Mouse (Mus musculus) spleen, adult 2 months (tissue): ENCODE data around the gene Tuba3b. TPM values are rescaled to one million over a fixed set of nuclear protein-coding genes. Genes with fewer than 3 reads are reported as not detected.

Experiments
- DNase-seq, 2 experiments: peaks; one replicate each; pipeline versions ENCODE4 v3.0.0 to v3.0.0-alpha.2; 2012 to 2021; ENCODE audit warnings: low spot score in 2 of 2, low read depth in 1 of 2
- H3K27ac ChIP-seq: fragments of 200-500 bp; 2 replicates; pipeline ENCODE4 v1.5.1; 2012; ENCODE audit warnings: low read length, inconsistent platforms; ENCODE audit not compliant: insufficient read depth
- H3K27me3 ChIP-seq: fragments of 200-500 bp; 2 replicates; pipeline ENCODE4 v1.6.1; 2012; ENCODE audit warnings: mild to moderate bottlenecking, moderate library complexity, low read length, inconsistent platforms; ENCODE audit not compliant: control insufficient read depth, insufficient read depth
- H3K36me3 ChIP-seq: fragments of 200-500 bp; 2 replicates; pipeline ENCODE4 v1.6.1; 2012; ENCODE audit warnings: mild to moderate bottlenecking, low read length, inconsistent platforms; ENCODE audit not compliant: control insufficient read depth, insufficient read depth
- H3K4me1 ChIP-seq: fragments of 200-500 bp; 2 replicates; pipeline ENCODE4 v1.6.1; 2011; ENCODE audit warnings: inconsistent platforms; ENCODE audit not compliant: control insufficient read depth, insufficient read depth, insufficient read length
- H3K4me3 ChIP-seq: fragments of 200-500 bp; 2 replicates; pipeline ENCODE4 v1.5.1; 2011; ENCODE audit warnings: mild to moderate bottlenecking, inconsistent platforms; ENCODE audit not compliant: insufficient read depth, insufficient read length; ENCODE audit errors: extremely low read depth
- CTCF ChIP-seq: fragments of 200-500 bp; IDR thresholded peaks from 2 replicates; pipeline ENCODE4 v1.5.1; 2011; ENCODE audit warnings: mild to moderate bottlenecking, inconsistent platforms; ENCODE audit not compliant: insufficient read depth, insufficient read length, insufficient replicate concordance; ENCODE audit errors: extremely low read depth
- POLR2A ChIP-seq: fragments of 200-500 bp; IDR thresholded peaks from 2 replicates; pipeline ENCODE4 v1.6.1; 2011; ENCODE audit warnings: low read depth, low read length, inconsistent platforms
- WGBS: fragments of 180-500 bp; shearing (Covaris S2); methylation state at CpG from one replicate; pipeline ENCODE4 v1.1.7; 2018; 5-methylcytosine and 5-hydroxymethylcytosine counted together
- polyA plus RNA-seq: library from polyadenylated mRNA; depleted of rRNA; stranded (reverse); fragments of >200 nt; gene quantifications from 2 replicates; pipeline ENCODE4 v1.2.3, GENCODE M21; 2012

Tuba3b gene
- polyA plus RNA-seq, 1 experiment: not detected

GRCm38 (mm10) chr6:145605203-145605602 is 10.4 kb upstream of the Tuba3b start:
- no peak for DNase-seq
- 45% methylated on average over 3 of the region's 3 CpGs for whole genome bisulfite sequencing
- TF ChIP-seq CTCF (no peak), POLR2A (no peak)

GRCm38 (mm10) chr6:145607746-145608145 is 7.8 kb upstream of the Tuba3b start:
- H3K36me3 ChIP-seq: no peaks in the 10 kb centered on the region
- DNase-seq: no peak
- no peak overlapping the region for H3K4me3 ChIP-seq
- H3K4me1 ChIP-seq: no peaks in the 10 kb centered on the region
- H3K27me3 ChIP-seq: no peaks in the 10 kb centered on the region
- TF ChIP-seq POLR2A (no peak), CTCF (no peak)
- 94% methylated on average over 4 of the region's 4 CpGs for WGBS
- no peak overlapping the region for H3K27ac ChIP-seq

More at GRCm38 (mm10) chr6:145605203-145605602, 10.4 kb upstream of the Tuba3b start:
- Histone ChIP-seq H3K4me1 (no peaks in the 10 kb centered on the region), H3K27ac (no peak overlapping the region), H3K4me3 (no peak overlapping the region), H3K36me3 (no peaks in the 10 kb centered on the region), H3K27me3 (no peaks in the 10 kb centered on the region)

GRCm38 (mm10) chr6:145608693-145609092 is 6.9 kb upstream of the Tuba3b start:
- no peak overlapping the region for H3K27ac ChIP-seq
- no peaks in the 10 kb centered on the region for H3K4me1 ChIP-seq
- WGBS: 92% methylated on average over 5 of the region's 5 CpGs
- no peak overlapping the region for H3K4me3 ChIP-seq
- DNase-seq: no peak
- H3K27me3 ChIP-seq: no peaks in the 10 kb centered on the region
- no peaks in the 10 kb centered on the region for H3K36me3 ChIP-seq
- TF ChIP-seq CTCF (no peak), POLR2A (no peak)

GRCm38 (mm10) chr6:145610901-145611300 is 4.7 kb upstream of the Tuba3b start:
- WGBS: 98% methylated on average over 5 of the region's 5 CpGs
- Histone ChIP-seq H3K36me3 (no peaks in the 10 kb centered on the region), H3K4me3 (no peak overlapping the region), H3K27ac (no peak overlapping the region), H3K27me3 (no peaks in the 10 kb centered on the region), H3K4me1 (no peaks in the 10 kb centered on the region)
- DNase-seq: no peak
- TF ChIP-seq CTCF (no peak), POLR2A (no peak)

- WGBS: 86% methylated on average over 3 of the region's 3 CpGs
- no peaks in the 10 kb centered on the region for H3K36me3 ChIP-seq
- H3K27me3 ChIP-seq: no peaks in the 10 kb centered on the region
- peaks cover 4% of the 10 kb centered on the region; the same call in 1 of the 2 replicates for H3K4me1 ChIP-seq
- no peak for TF ChIP-seq CTCF
- no peak for TF ChIP-seq POLR2A
- DNase-seq: no peak
- no peak overlapping the region for H3K4me3 ChIP-seq
- H3K27ac ChIP-seq: no peak overlapping the region
Observed at GRCm38 (mm10) chr6:145612611-145613010, 2.9 kb upstream of the Tuba3b start.

- TF ChIP-seq POLR2A: no peak
- TF ChIP-seq CTCF: no peak
- WGBS: 77% methylated on average over 7 of the region's 7 CpGs
- no peaks in the 10 kb centered on the region for H3K27me3 ChIP-seq
- no peak within 1 kb of the TSS for H3K4me3 ChIP-seq
- H3K36me3 ChIP-seq: no peaks in the 10 kb centered on the region
- peaks cover 4% of the 10 kb centered on the region; the same call in 1 of the 2 replicates for H3K4me1 ChIP-seq
- H3K27ac ChIP-seq: no peak within 1 kb of the TSS
- no peak for DNase-seq
Observed at GRCm38 (mm10) chr6:145614219-145614618, 1.3 kb upstream of the Tuba3b start, which contains the start of gene Lmntd1. Gene Lmntd1, minus strand, starts transcription at chr6:145614319.

GRCm38 (mm10) chr6:145616402-145617229 is 1.1 kb downstream of the Tuba3b start:
- H3K27ac ChIP-seq: no peak overlapping the region
- TF ChIP-seq CTCF: no peak
- TF ChIP-seq POLR2A: no peak
- H3K36me3 ChIP-seq: no peaks in the 10 kb centered on the region
- WGBS: 60% methylated on average over 5 of the region's 5 CpGs
- no peaks in the 10 kb centered on the region for H3K27me3 ChIP-seq
- DNase-seq: peak in 1 of 2 experiments; percentile 11
- H3K4me1 ChIP-seq: peaks cover 4% of the 10 kb centered on the region; the same call in 1 of the 2 replicates
- H3K4me3 ChIP-seq: no peak overlapping the region
